Mouse (Mus musculus): Measurements from ENCODE around the gene Vangl2. TPM values are rescaled to one million over a fixed set of nuclear protein-coding genes. Genes with fewer than 3 reads are reported as not detected.

Gene Vangl2
- polyA plus RNA-seq (2014; fragmentation: Nextera tagmentation; extraction: Ambion mirVana), result 52.7 and 57.3 TPM in 2 replicates

DNA sequence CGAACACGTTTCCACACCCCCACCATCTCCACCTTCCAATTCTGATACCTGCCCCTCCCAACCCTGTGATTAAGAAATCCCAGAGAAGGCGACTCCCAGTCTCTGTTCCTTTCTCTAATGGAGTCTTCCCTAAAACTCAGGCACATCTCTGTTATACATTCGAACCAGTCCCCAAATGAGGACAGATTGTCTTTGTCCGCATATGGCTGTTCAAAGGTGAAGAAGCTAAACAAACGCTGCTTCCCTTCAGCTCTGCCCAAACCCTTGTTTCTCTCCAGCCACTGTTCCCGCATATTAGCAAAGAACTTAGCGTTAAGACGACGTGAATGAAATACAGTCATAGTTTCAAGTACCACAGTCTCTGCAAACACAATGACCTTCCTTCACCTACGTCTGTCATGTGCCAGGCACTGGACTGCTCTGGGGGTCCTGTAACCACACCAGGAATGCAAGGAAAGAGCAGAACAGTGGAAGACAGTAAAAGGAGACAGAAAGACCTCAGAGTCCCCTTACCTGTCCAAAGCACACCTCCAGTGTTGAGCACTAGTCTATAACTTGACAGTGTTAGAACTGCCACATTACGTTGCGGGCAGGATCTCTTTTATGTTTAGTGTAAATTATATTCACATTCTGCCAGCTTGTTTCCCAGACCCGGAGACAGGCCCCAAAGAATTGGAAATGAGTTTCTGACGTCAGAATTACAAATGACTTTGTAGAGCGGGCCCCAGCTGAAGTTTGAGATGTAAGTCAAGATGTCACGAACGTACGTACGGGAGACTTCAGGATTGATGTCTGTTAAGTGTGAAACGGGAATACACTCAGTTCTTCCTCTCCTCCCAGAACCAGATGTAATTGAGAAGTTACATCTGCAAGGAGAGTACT is at the start of gene Vangl2:
Vangl2 (minus strand) TSS at position 51 of the 882 bp plus-strand sequence.
- H3K9me3 ChIP-seq (ENCODE audit: control insufficient read depth, low read length), result no peaks in the 10 kb centered on the region
- peak within 1 kb of the TSS; percentile 97 for H3K9ac ChIP-seq (replicated peaks; ENCODE audit: low read length)
- H3K4me3 ChIP-seq (replicated peaks; ENCODE audit: low read depth, low read length), result peak within 1 kb of the TSS; percentile 96
- no peaks in the 10 kb centered on the region for H3K27me3 ChIP-seq (ENCODE audit: control insufficient read depth, insufficient read depth, low read length)
- H3K4me2 ChIP-seq (ENCODE audit: low read length), result peak within 1 kb of the TSS; percentile 98
- WGBS, result 20% methylated on average over 21 of the region's 21 CpGs
- DNase-seq (no peak), ATAC-seq (ENCODE audit: low FRiP score, low TSS enrichment) (no peak)
- peak within 1 kb of the TSS; percentile 96 for H3K27ac ChIP-seq (replicated peaks; ENCODE audit: low read depth, low read length)
- H3K36me3 ChIP-seq (ENCODE audit: control insufficient read depth, insufficient read depth, low read length), result no peaks in the 10 kb centered on the region
- peaks cover 38% of the 10 kb centered on the region for H3K4me1 ChIP-seq (ENCODE audit: control insufficient read depth, insufficient read depth, low read length)

DNA sequence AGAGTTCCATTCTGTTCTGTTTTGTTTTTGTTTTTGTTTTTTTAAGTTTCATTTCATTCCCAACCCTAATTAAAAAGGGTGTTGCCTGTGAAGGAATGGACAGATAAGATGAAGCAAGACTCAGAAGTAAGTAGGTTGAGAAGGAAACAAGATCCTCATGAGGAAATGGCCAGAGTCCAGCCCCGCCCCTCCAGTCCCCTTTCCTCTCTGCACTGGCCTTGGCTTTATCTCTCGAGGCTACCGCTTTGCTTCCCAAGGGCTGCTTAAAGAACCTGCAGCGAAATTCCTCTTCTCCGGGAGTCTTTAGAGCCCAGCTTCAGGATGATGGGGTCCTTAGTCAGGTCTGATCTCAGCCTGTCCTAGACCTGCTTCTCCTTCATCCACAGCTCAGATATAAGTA is 49.7 kb upstream of the Vangl2 start:
- 78% methylated on average over 5 of the region's 5 CpGs for WGBS
- no peak overlapping the region for H3K27ac ChIP-seq (replicated peaks; ENCODE audit: low read depth, low read length)
- ATAC-seq (ENCODE audit: low FRiP score, low TSS enrichment) (no peak), DNase-seq (no peak)
- no peak overlapping the region for H3K4me3 ChIP-seq (replicated peaks; ENCODE audit: low read depth, low read length)
- H3K27me3 ChIP-seq (ENCODE audit: control insufficient read depth, insufficient read depth, low read length), result no peaks in the 10 kb centered on the region
- H3K36me3 ChIP-seq (ENCODE audit: control insufficient read depth, insufficient read depth, low read length), result peaks cover 67% of the 10 kb centered on the region
- no peak overlapping the region for H3K4me2 ChIP-seq (ENCODE audit: low read length)
- H3K9ac ChIP-seq (replicated peaks; ENCODE audit: low read length), result no peak overlapping the region
- no peaks in the 10 kb centered on the region for H3K9me3 ChIP-seq (ENCODE audit: control insufficient read depth, low read length)
- H3K4me1 ChIP-seq (ENCODE audit: control insufficient read depth, insufficient read depth, low read length), result peaks cover 8% of the 10 kb centered on the region; the same call in 1 of the 2 replicates

- DNase-seq (no peak), ATAC-seq (ENCODE audit: low FRiP score, low TSS enrichment) (no peak)
- Histone ChIP-seq H3K4me2 (ENCODE audit: low read length) (no peak overlapping the region), H3K4me1 (ENCODE audit: control insufficient read depth, insufficient read depth, low read length) (no peaks in the 10 kb centered on the region), H3K36me3 (ENCODE audit: control insufficient read depth, insufficient read depth, low read length) (peaks cover 94% of the 10 kb centered on the region), H3K27me3 (ENCODE audit: control insufficient read depth, insufficient read depth, low read length) (no peaks in the 10 kb centered on the region), H3K9ac (replicated peaks; ENCODE audit: low read length) (no peak overlapping the region), H3K27ac (replicated peaks; ENCODE audit: low read depth, low read length) (no peak overlapping the region), H3K4me3 (replicated peaks; ENCODE audit: low read depth, low read length) (no peak overlapping the region), H3K9me3 (ENCODE audit: control insufficient read depth, low read length) (no peaks in the 10 kb centered on the region)
- 96% methylated on average over 7 of the region's 7 CpGs for WGBS
These were observed 44.4 kb upstream of the Vangl2 start for GRCm38 (mm10) chr1:172072604-172073003.

- H3K27me3 ChIP-seq (ENCODE audit: control insufficient read depth, insufficient read depth, low read length), result no peaks in the 10 kb centered on the region
- H3K4me1 ChIP-seq (ENCODE audit: control insufficient read depth, insufficient read depth, low read length), result no peaks in the 10 kb centered on the region
- no peak overlapping the region for H3K9ac ChIP-seq (replicated peaks; ENCODE audit: low read length)
- peaks cover 95% of the 10 kb centered on the region for H3K36me3 ChIP-seq (ENCODE audit: control insufficient read depth, insufficient read depth, low read length)
- no peak for DNase-seq
- no peak overlapping the region for H3K4me3 ChIP-seq (replicated peaks; ENCODE audit: low read depth, low read length)
- H3K27ac ChIP-seq (replicated peaks; ENCODE audit: low read depth, low read length), result no peak overlapping the region
- ATAC-seq (ENCODE audit: low FRiP score, low TSS enrichment), result no peak
- WGBS, result 65% methylated on average over 4 of the region's 4 CpGs
- no peak overlapping the region for H3K4me2 ChIP-seq (ENCODE audit: low read length)
- no peaks in the 10 kb centered on the region for H3K9me3 ChIP-seq (ENCODE audit: control insufficient read depth, low read length)
These were observed 43.3 kb upstream of the Vangl2 start for GRCm38 (mm10) chr1:172071556-172071955.

GRCm38 (mm10) chr1:172070227-172070626 is 42.0 kb upstream of the Vangl2 start:
- WGBS, result 91% methylated on average over 6 of the region's 6 CpGs
- no peak for DNase-seq
- Histone ChIP-seq H3K27ac (replicated peaks; ENCODE audit: low read depth, low read length) (no peak overlapping the region), H3K9ac (replicated peaks; ENCODE audit: low read length) (no peak overlapping the region), H3K4me3 (replicated peaks; ENCODE audit: low read depth, low read length) (no peak overlapping the region), H3K4me2 (ENCODE audit: low read length) (no peak overlapping the region), H3K9me3 (ENCODE audit: control insufficient read depth, low read length) (no peaks in the 10 kb centered on the region), H3K4me1 (ENCODE audit: control insufficient read depth, insufficient read depth, low read length) (no peaks in the 10 kb centered on the region), H3K27me3 (ENCODE audit: control insufficient read depth, insufficient read depth, low read length) (no peaks in the 10 kb centered on the region), H3K36me3 (ENCODE audit: control insufficient read depth, insufficient read depth, low read length) (peaks cover 100% of the 10 kb centered on the region)
- no peak for ATAC-seq (ENCODE audit: low FRiP score, low TSS enrichment)

DNA sequence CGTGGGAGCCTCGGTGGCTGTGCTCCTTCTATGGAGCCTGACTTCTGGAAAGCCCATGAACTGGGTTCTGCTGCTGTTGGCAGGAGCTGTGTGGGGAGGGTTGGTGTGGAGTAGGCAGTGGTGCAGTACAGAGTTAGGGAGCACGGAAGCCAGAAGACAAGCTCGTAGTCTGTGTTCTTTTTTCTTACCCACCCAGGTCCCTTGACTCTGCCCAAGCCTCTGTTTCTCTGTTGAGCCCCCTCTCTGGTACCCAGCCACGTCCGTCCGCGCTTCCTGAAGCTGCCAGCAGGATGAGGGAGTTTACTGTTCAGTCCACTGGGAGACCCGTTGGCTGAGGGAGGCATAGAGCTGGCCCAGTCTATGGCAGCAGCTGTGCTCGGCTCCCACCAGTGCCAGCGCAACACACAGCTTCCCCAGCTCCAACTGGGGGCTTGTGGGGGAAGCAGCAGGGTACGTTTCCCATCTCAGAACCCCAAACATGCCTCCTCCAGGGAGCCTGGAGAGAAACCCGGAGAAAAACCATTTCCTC is 36.4 kb upstream of the Vangl2 start:
- Histone ChIP-seq H3K4me1 (ENCODE audit: control insufficient read depth, insufficient read depth, low read length) (0 out of 2 replicates have a peak, but pooled peaks cover 13% of the 10 kb centered on the region), H3K27me3 (ENCODE audit: control insufficient read depth, insufficient read depth, low read length) (no peaks in the 10 kb centered on the region), H3K36me3 (ENCODE audit: control insufficient read depth, insufficient read depth, low read length) (peaks cover 57% of the 10 kb centered on the region), H3K9me3 (ENCODE audit: control insufficient read depth, low read length) (no peaks in the 10 kb centered on the region), H3K4me3 (replicated peaks; ENCODE audit: low read depth, low read length) (no peak overlapping the region), H3K27ac (replicated peaks; ENCODE audit: low read depth, low read length) (peak overlapping the region; percentile 55), H3K9ac (replicated peaks; ENCODE audit: low read length) (no peak overlapping the region), H3K4me2 (ENCODE audit: low read length) (no peak overlapping the region)
- ATAC-seq (ENCODE audit: low FRiP score, low TSS enrichment) (peak; percentile 53), DNase-seq (peak; percentile 50)
- 48% methylated on average over 13 of the region's 13 CpGs for WGBS

DNA sequence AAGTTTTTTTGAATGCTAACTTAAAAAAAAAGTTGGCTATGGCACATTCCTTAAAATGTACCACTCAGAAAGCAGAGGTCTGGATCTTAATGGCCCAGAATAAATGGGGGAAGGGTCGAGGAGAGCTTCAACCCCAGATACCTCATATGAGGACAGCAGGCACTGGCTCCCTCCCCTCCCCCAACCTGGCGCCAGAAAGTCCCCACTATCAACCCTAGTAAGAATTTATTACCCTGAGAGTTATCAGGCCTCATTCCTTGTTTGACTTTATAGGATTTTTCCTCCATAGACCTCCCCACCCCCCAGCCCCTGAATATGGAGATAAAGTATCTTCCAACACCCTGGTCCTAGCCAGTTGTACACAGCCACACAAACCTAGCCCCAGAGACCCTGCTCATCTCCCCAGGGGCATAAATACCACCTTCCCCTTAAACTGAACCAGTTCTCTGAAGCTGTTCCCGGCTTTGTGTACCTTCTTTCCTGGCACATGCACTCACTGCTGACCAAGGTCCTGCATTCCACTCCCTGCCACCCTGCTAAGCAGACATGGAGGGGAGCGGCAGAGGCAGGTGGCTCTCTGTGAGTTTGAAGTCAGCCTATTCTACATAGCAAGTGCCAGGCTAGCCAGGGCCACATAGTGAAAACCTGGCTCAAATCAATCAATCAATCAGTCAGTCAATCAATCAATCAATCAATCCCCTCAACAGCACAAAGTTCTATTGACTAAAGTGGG is 35.2 kb upstream of the Vangl2 start:
- no peak for DNase-seq
- peaks cover 45% of the 10 kb centered on the region for H3K36me3 ChIP-seq (ENCODE audit: control insufficient read depth, insufficient read depth, low read length)
- H3K9ac ChIP-seq (replicated peaks; ENCODE audit: low read length), result no peak overlapping the region
- no peaks in the 10 kb centered on the region for H3K9me3 ChIP-seq (ENCODE audit: control insufficient read depth, low read length)
- H3K4me2 ChIP-seq (ENCODE audit: low read length), result no peak overlapping the region
- no peak overlapping the region for H3K27ac ChIP-seq (replicated peaks; ENCODE audit: low read depth, low read length)
- H3K27me3 ChIP-seq (ENCODE audit: control insufficient read depth, insufficient read depth, low read length), result no peaks in the 10 kb centered on the region
- peaks cover 20% of the 10 kb centered on the region; the same call in 1 of the 2 replicates for H3K4me1 ChIP-seq (ENCODE audit: control insufficient read depth, insufficient read depth, low read length)
- no peak for ATAC-seq (ENCODE audit: low FRiP score, low TSS enrichment)
- 69% methylated on average over 4 of the region's 4 CpGs for WGBS
- no peak overlapping the region for H3K4me3 ChIP-seq (replicated peaks; ENCODE audit: low read depth, low read length)

- no peaks in the 10 kb centered on the region for H3K27me3 ChIP-seq (ENCODE audit: control insufficient read depth, insufficient read depth, low read length)
- 83% methylated on average over 2 of the region's 2 CpGs for WGBS
- no peak overlapping the region for H3K4me3 ChIP-seq (replicated peaks; ENCODE audit: low read depth, low read length)
- DNase-seq (no peak), ATAC-seq (ENCODE audit: low FRiP score, low TSS enrichment) (no peak)
- peaks cover 34% of the 10 kb centered on the region; the same call in 1 of the 2 replicates for H3K4me1 ChIP-seq (ENCODE audit: control insufficient read depth, insufficient read depth, low read length)
- no peaks in the 10 kb centered on the region for H3K9me3 ChIP-seq (ENCODE audit: control insufficient read depth, low read length)
- no peak overlapping the region for H3K9ac ChIP-seq (replicated peaks; ENCODE audit: low read length)
- H3K4me2 ChIP-seq (ENCODE audit: low read length), result no peak overlapping the region
- peaks cover 31% of the 10 kb centered on the region for H3K36me3 ChIP-seq (ENCODE audit: control insufficient read depth, insufficient read depth, low read length)
- no peak overlapping the region for H3K27ac ChIP-seq (replicated peaks; ENCODE audit: low read depth, low read length)
These were observed 33.9 kb upstream of the Vangl2 start for GRCm38 (mm10) chr1:172062101-172062500.
